Mouse (Mus musculus) left cerebral cortex, adult 2 months (tissue): ENCODE measurements at regions not wholly inside any gene's neighbourhood (a gene's known extent, or its start where the extent isn't known, plus 50 kb on each side); places are given as distances from the start of the nearest gene placed in this dataset.

Experiments
- DNase-seq, 2 experiments: peaks; one replicate each; pipeline ENCODE4 v3.0.0; 2021 to 2022; ENCODE audit warnings: low spot score in 2 of 2, mixed read lengths in 1 of 2; ENCODE audit errors: extremely low spot score in 1 of 2
- H3K27ac ChIP-seq: fragments of 200-600 bp; 2 replicates; pipeline ENCODE4 v1.8.1; 2022
- H3K4me3 ChIP-seq: fragments of 200-600 bp; 2 replicates; pipeline ENCODE4 v1.8.1; 2022
- CTCF ChIP-seq: fragments of 200-600 bp; IDR thresholded peaks from 2 replicates; pipeline ENCODE4 v1.8.1; 2022; ENCODE audit warnings: antibody characterized with exemption, mild to moderate bottlenecking, moderate library complexity
- intact Hi-C: fragments of 180-260 bp; cut with DNase I; formaldehyde crosslinking; loops from one replicate; pipeline ENCODE4 v1.15.1; 2025

- no peak for DNase-seq
Measured at GRCm38 (mm10) chr3:123810943-123811499, 120.4 kb upstream of the Ndst3 start.

GRCm38 (mm10) chr3:123828790-123829189 lies 138.1 kb upstream of the Ndst3 start:
- no peak for TF ChIP-seq CTCF
- H3K4me3 ChIP-seq, result no peak overlapping the region
- no peak for DNase-seq
- H3K27ac ChIP-seq, result no peak overlapping the region
- intact Hi-C loops, result no loop called here

More at GRCm38 (mm10) chr3:123810943-123811499, 120.4 kb upstream of the Ndst3 start:
- no peak for TF ChIP-seq CTCF
- H3K4me3 ChIP-seq, result no peak overlapping the region
- H3K27ac ChIP-seq, result no peak overlapping the region
- intact Hi-C loops, result no loop called here

GRCm38 (mm10) chr3:123838385-123839170 lies 147.9 kb upstream of the Ndst3 start:
- intact Hi-C loops, result no loop called here
- no peak overlapping the region for H3K27ac ChIP-seq
- no peak for DNase-seq
- no peak for TF ChIP-seq CTCF
- H3K4me3 ChIP-seq, result no peak overlapping the region

- intact Hi-C loops, result no loop called here
- DNase-seq, result no peak
- no peak overlapping the region for H3K27ac ChIP-seq
- no peak overlapping the region for H3K4me3 ChIP-seq
- no peak for TF ChIP-seq CTCF
Measured at GRCm38 (mm10) chr3:123846554-123846953, 155.9 kb upstream of the Ndst3 start.

- Histone ChIP-seq H3K4me3 (no peak overlapping the region), H3K27ac (no peak overlapping the region)
- intact Hi-C loops, result no loop called here
- DNase-seq, result no peak
- TF ChIP-seq CTCF, result no peak
Measured at GRCm38 (mm10) chr3:123848663-123849062, 158.0 kb upstream of the Ndst3 start.

GRCm38 (mm10) chr3:123852889-123853288 lies 162.2 kb upstream of the Ndst3 start:
- H3K27ac ChIP-seq, result no peak overlapping the region
- no peak for TF ChIP-seq CTCF
- no peak overlapping the region for H3K4me3 ChIP-seq
- intact Hi-C loops, result no loop called here
- no peak for DNase-seq

GRCm38 (mm10) chr3:123873709-123874108 lies 183.1 kb upstream of the Ndst3 start:
- no peak overlapping the region for H3K27ac ChIP-seq
- no peak overlapping the region for H3K4me3 ChIP-seq
- intact Hi-C loops, result no loop called here
- no peak for DNase-seq
- TF ChIP-seq CTCF, result no peak

GRCm38 (mm10) chr3:123893691-123894090 lies 203.0 kb upstream of the Ndst3 start:
- TF ChIP-seq CTCF, result no peak
- intact Hi-C loops, result loop anchor here (10.0 kb wide), 1 partner anchor 181 kb away; no protein-coding TSS in a partner anchor
- DNase-seq, result no peak
- H3K27ac ChIP-seq, result no peak overlapping the region
- H3K4me3 ChIP-seq, result no peak overlapping the region

- intact Hi-C loops, result no loop called here
- TF ChIP-seq CTCF, result no peak
- 0 out of 2 replicates have a peak overlapping the region, but pooled peaks have one; percentile 12 for H3K27ac ChIP-seq
Measured at GRCm38 (mm10) chr3:123905928-123906721, 215.5 kb upstream of the Ndst3 start.

GRCm38 (mm10) chr3:123918140-123918539 lies 227.5 kb upstream of the Ndst3 start:
- no peak for DNase-seq
- Histone ChIP-seq H3K27ac (no peak overlapping the region), H3K4me3 (no peak overlapping the region)
- intact Hi-C loops, result no loop called here
- TF ChIP-seq CTCF, result no peak

More at GRCm38 (mm10) chr3:123905928-123906721, 215.5 kb upstream of the Ndst3 start:
- H3K4me3 ChIP-seq, result no peak overlapping the region
- DNase-seq, result no peak

GRCm38 (mm10) chr3:123952121-123952520 lies 261.5 kb upstream of the Ndst3 start:
- H3K27ac ChIP-seq, result no peak overlapping the region
- no peak overlapping the region for H3K4me3 ChIP-seq
- TF ChIP-seq CTCF, result no peak
- intact Hi-C loops, result no loop called here
- DNase-seq, result no peak

GRCm38 (mm10) chr3:123967373-123967772 lies 276.7 kb upstream of the Ndst3 start:
- intact Hi-C loops, result no loop called here
- DNase-seq, result no peak
- Histone ChIP-seq H3K4me3 (no peak overlapping the region), H3K27ac (no peak overlapping the region)
- TF ChIP-seq CTCF, result no peak
